Mouse (Mus musculus) embryonic facial prominence, embryonic 12.5 days (tissue): ENCODE results near the gene Vamp9. TPM values are rescaled to one million over a fixed set of nuclear protein-coding genes. Genes with fewer than 3 reads are reported as not detected.
A peak's percentile ranks its signal among the peaks of the same experiment; 100 is the strongest.

Source experiments
- ATAC-seq: fragments of 200-750 bp; cut with Nextera tagmentation; 2 replicates; pipeline ENCODE4 v1.8.0; 2017; ENCODE audit not compliant: insufficient number of reproducible peaks, insufficient read depth, low FRiP score, low TSS enrichment
- H3K27ac ChIP-seq: fragments of 300-500 bp; sonication (generic); 2 replicates; pipeline ENCODE4 v1.5.1; 2016; ENCODE audit warnings: mild to moderate bottlenecking
- H3K27me3 ChIP-seq: fragments of 300-500 bp; sonication (generic); 2 replicates; pipeline ENCODE4 v1.6.1; 2016; ENCODE audit warnings: mild to moderate bottlenecking, moderate library complexity
- H3K36me3 ChIP-seq: fragments of 300-500 bp; sonication (generic); 2 replicates; pipeline ENCODE4 v1.6.1; 2016; ENCODE audit warnings: mild to moderate bottlenecking
- H3K4me1 ChIP-seq: fragments of 300-500 bp; sonication (generic); 2 replicates; pipeline ENCODE4 v1.6.1; 2016
- H3K4me2 ChIP-seq: fragments of 300-500 bp; sonication (generic); replicated peaks from 2 replicates; pipeline ENCODE4 v1.6.1; 2016; ENCODE audit warnings: mild to moderate bottlenecking, moderate library complexity
- H3K4me3 ChIP-seq: fragments of 300-500 bp; sonication (generic); 2 replicates; pipeline ENCODE4 v1.5.1; 2016; ENCODE audit warnings: mild to moderate bottlenecking
- H3K9ac ChIP-seq: fragments of 300-500 bp; sonication (generic); 2 replicates; pipeline ENCODE4 v1.6.1; 2016; ENCODE audit warnings: mild to moderate bottlenecking, moderate library complexity
- H3K9me3 ChIP-seq: fragments of 300-500 bp; sonication (generic); 2 replicates; pipeline ENCODE4 v1.6.1; 2016; ENCODE audit warnings: mild to moderate bottlenecking, moderate library complexity
- WGBS: fragments of 180-500 bp; shearing (Covaris S2); methylation state at CpG from one replicate; pipeline ENCODE4 v1.1.7; 2016; 5-methylcytosine and 5-hydroxymethylcytosine counted together
- polyA plus RNA-seq: library from polyadenylated mRNA; unstranded; fragments of >200 nt; fragmentation: Nextera tagmentation; extraction: Ambion mirVana; gene quantifications from 2 replicates; pipeline ENCODE4 v1.2.1, GENCODE M21; 2016

The Vamp9 gene
- 0.36 TPM in 1 of 2 replicates, not detected in the other for polyA plus RNA-seq

- Histone ChIP-seq H3K9me3 (no peaks in the 10 kb centered on the region), H3K27ac (peak within 1 kb of the TSS; percentile 94), H3K4me1 (no peaks in the 10 kb centered on the region), H3K9ac (peak within 1 kb of the TSS; percentile 54), H3K4me3 (peak within 1 kb of the TSS; percentile 59), H3K27me3 (no peaks in the 10 kb centered on the region), H3K4me2 (peak within 1 kb of the TSS; percentile 48), H3K36me3 (no peaks in the 10 kb centered on the region)
- peak; percentile 98 for ATAC-seq
- 6% methylated on average over 43 of the region's 49 CpGs for WGBS
Measured at GRCm38 (mm10) chr5:99906181-99906956, at the start of gene Vamp9. Gene Vamp9 (plus strand): TSS chr5:99906254.

GRCm38 (mm10) chr5:99857106-99857637 is 48.9 kb upstream of the Vamp9 start:
- H3K36me3 ChIP-seq: no peaks in the 10 kb centered on the region
- H3K4me2 ChIP-seq: no peak overlapping the region
- WGBS: 28% methylated on average over 14 of the region's 14 CpGs
- H3K27me3 ChIP-seq: peaks cover 7% of the 10 kb centered on the region; the same call in 1 of the 2 replicates
- no peak overlapping the region for H3K4me3 ChIP-seq
- H3K9ac ChIP-seq: no peak overlapping the region
- H3K4me1 ChIP-seq: peaks cover 7% of the 10 kb centered on the region
- H3K9me3 ChIP-seq: no peaks in the 10 kb centered on the region
- no peak overlapping the region for H3K27ac ChIP-seq
- ATAC-seq: no peak

- no peak for ATAC-seq
- WGBS: 73% methylated on average over 13 of the region's 13 CpGs
- no peak overlapping the region for H3K4me2 ChIP-seq
- peaks cover 7% of the 10 kb centered on the region; the same call in 1 of the 2 replicates for H3K27me3 ChIP-seq
- H3K9me3 ChIP-seq: no peaks in the 10 kb centered on the region
- H3K4me1 ChIP-seq: peaks cover 7% of the 10 kb centered on the region
- H3K9ac ChIP-seq: no peak overlapping the region
- H3K4me3 ChIP-seq: no peak overlapping the region
- no peak overlapping the region for H3K27ac ChIP-seq
- no peaks in the 10 kb centered on the region for H3K36me3 ChIP-seq
Measured at GRCm38 (mm10) chr5:99859637-99860433, 46.2 kb upstream of the Vamp9 start.

- Histone ChIP-seq H3K4me3 (no peak overlapping the region), H3K4me1 (peaks cover 5% of the 10 kb centered on the region), H3K9me3 (no peaks in the 10 kb centered on the region), H3K9ac (no peak overlapping the region), H3K36me3 (no peaks in the 10 kb centered on the region), H3K27ac (no peak overlapping the region), H3K4me2 (no peak overlapping the region), H3K27me3 (peaks cover 4% of the 10 kb centered on the region; the same call in 1 of the 2 replicates)
- no peak for ATAC-seq
- 78% methylated on average over 6 of the region's 6 CpGs for WGBS
Measured at GRCm38 (mm10) chr5:99861816-99862215, 44.2 kb upstream of the Vamp9 start.

- 71% methylated on average over 13 of the region's 13 CpGs for WGBS
- Histone ChIP-seq H3K9ac (no peak overlapping the region), H3K4me3 (no peak overlapping the region), H3K27ac (no peak overlapping the region), H3K36me3 (no peaks in the 10 kb centered on the region), H3K9me3 (no peaks in the 10 kb centered on the region), H3K4me1 (no peaks in the 10 kb centered on the region), H3K27me3 (no peaks in the 10 kb centered on the region; the same call in 1 of the 2 replicates), H3K4me2 (no peak overlapping the region)
- ATAC-seq: no peak
Measured at GRCm38 (mm10) chr5:99863656-99864380, 42.2 kb upstream of the Vamp9 start.

- H3K36me3 ChIP-seq: no peaks in the 10 kb centered on the region
- 94% methylated on average over 1 of the region's 1 CpGs for WGBS
- H3K4me1 ChIP-seq: no peaks in the 10 kb centered on the region
- no peaks in the 10 kb centered on the region for H3K9me3 ChIP-seq
- no peak overlapping the region for H3K27ac ChIP-seq
- H3K27me3 ChIP-seq: no peaks in the 10 kb centered on the region; the same call in 1 of the 2 replicates
- H3K9ac ChIP-seq: no peak overlapping the region
- no peak for ATAC-seq
- no peak overlapping the region for H3K4me2 ChIP-seq
- H3K4me3 ChIP-seq: no peak overlapping the region
Measured at GRCm38 (mm10) chr5:99865779-99866178, 40.3 kb upstream of the Vamp9 start.

- no peak overlapping the region for H3K27ac ChIP-seq
- no peaks in the 10 kb centered on the region for H3K4me1 ChIP-seq
- H3K9me3 ChIP-seq: no peaks in the 10 kb centered on the region
- no peak overlapping the region for H3K4me3 ChIP-seq
- no peaks in the 10 kb centered on the region; the same call in 1 of the 2 replicates for H3K27me3 ChIP-seq
- no peaks in the 10 kb centered on the region for H3K36me3 ChIP-seq
- ATAC-seq: no peak
- H3K4me2 ChIP-seq: no peak overlapping the region
- 91% methylated on average over 17 of the region's 17 CpGs for WGBS
- no peak overlapping the region for H3K9ac ChIP-seq
Measured at GRCm38 (mm10) chr5:99868286-99868685, 37.8 kb upstream of the Vamp9 start.

GRCm38 (mm10) chr5:99868923-99869322 is 37.1 kb upstream of the Vamp9 start:
- H3K27ac ChIP-seq: no peak overlapping the region
- no peak overlapping the region for H3K4me3 ChIP-seq
- no peaks in the 10 kb centered on the region for H3K36me3 ChIP-seq
- ATAC-seq: no peak
- WGBS: 89% methylated on average over 9 of the region's 9 CpGs
- no peaks in the 10 kb centered on the region for H3K4me1 ChIP-seq
- H3K9ac ChIP-seq: no peak overlapping the region
- no peaks in the 10 kb centered on the region for H3K9me3 ChIP-seq
- no peaks in the 10 kb centered on the region; the same call in 1 of the 2 replicates for H3K27me3 ChIP-seq
- H3K4me2 ChIP-seq: no peak overlapping the region

GRCm38 (mm10) chr5:99877565-99877964 is 28.5 kb upstream of the Vamp9 start:
- no peak overlapping the region for H3K9ac ChIP-seq
- no peak overlapping the region for H3K4me2 ChIP-seq
- no peak overlapping the region for H3K4me3 ChIP-seq
- no peak overlapping the region for H3K27ac ChIP-seq
- no peaks in the 10 kb centered on the region for H3K9me3 ChIP-seq
- H3K27me3 ChIP-seq: no peaks in the 10 kb centered on the region
- no peaks in the 10 kb centered on the region for H3K36me3 ChIP-seq
- WGBS: 71% methylated on average over 9 of the region's 9 CpGs
- H3K4me1 ChIP-seq: no peaks in the 10 kb centered on the region
- no peak for ATAC-seq

GRCm38 (mm10) chr5:99882441-99882840 is 23.6 kb upstream of the Vamp9 start:
- Histone ChIP-seq H3K27me3 (no peaks in the 10 kb centered on the region), H3K27ac (no peak overlapping the region), H3K4me3 (no peak overlapping the region), H3K9ac (no peak overlapping the region), H3K4me1 (no peaks in the 10 kb centered on the region), H3K4me2 (no peak overlapping the region), H3K36me3 (no peaks in the 10 kb centered on the region), H3K9me3 (no peaks in the 10 kb centered on the region)
- no peak for ATAC-seq
- WGBS: 77% methylated on average over 3 of the region's 3 CpGs

- no peak overlapping the region for H3K27ac ChIP-seq
- no peak overlapping the region for H3K4me2 ChIP-seq
- no peaks in the 10 kb centered on the region for H3K9me3 ChIP-seq
- no peak overlapping the region for H3K4me3 ChIP-seq
- no peaks in the 10 kb centered on the region for H3K4me1 ChIP-seq
- H3K27me3 ChIP-seq: no peaks in the 10 kb centered on the region
- 86% methylated on average over 4 of the region's 4 CpGs for WGBS
- no peaks in the 10 kb centered on the region for H3K36me3 ChIP-seq
- no peak for ATAC-seq
- H3K9ac ChIP-seq: no peak overlapping the region
Measured at GRCm38 (mm10) chr5:99884035-99884434, 22.0 kb upstream of the Vamp9 start.
